Mouse (Mus musculus): ENCODE measurements at regions not wholly inside any gene's neighbourhood (a gene's known extent, or its start where the extent isn't known, plus 50 kb on each side); places are given as distances from the start of the nearest gene placed in this dataset.

- no peak for TF ChIP-seq POLR2A (IDR thresholded peaks at IDR 0.05; ENCODE audit: borderline replicate concordance, extremely low read depth, low read depth, low read length)
- TF ChIP-seq CTCF (IDR thresholded peaks at IDR 0.05; ENCODE audit: insufficient read depth, low read length): no peak
Observed at GRCm38 (mm10) chr12:119062931-119063330, 96.7 kb upstream of the Abcb5 start.

Measured in lung, adult 2 months (tissue).